Mouse (Mus musculus) myocyte (in vitro differentiated cells): ENCODE data around the gene Pimreg.

ENCODE experiments used
- CEBPB ChIP-seq: IDR thresholded peaks from 2 replicates; pipeline ENCODE4 v1.6.1; 2011; ENCODE audit warnings: mild to moderate bottlenecking, moderate library complexity; ENCODE audit not compliant: poor library complexity, insufficient read depth, severe bottlenecking
- E2F4 ChIP-seq: IDR thresholded peaks from one replicate; pipeline ENCODE4 v1.6.1; 2011; ENCODE audit warnings: mild to moderate bottlenecking, control low read depth, moderate library complexity; ENCODE audit not compliant: insufficient read depth
- MAX ChIP-seq: IDR thresholded peaks from one replicate; pipeline ENCODE4 v1.6.1; 2011; ENCODE audit warnings: low read depth, mild to moderate bottlenecking, control low read depth
- MYOG ChIP-seq, 3 experiments: IDR thresholded peaks; one replicate each; pipeline ENCODE4 v1.6.1; 2011; ENCODE audit warnings: control low read depth in 2 of 3, low read depth in 2 of 3, mild to moderate bottlenecking in 2 of 3; ENCODE audit not compliant: insufficient read length in 2 of 3, control insufficient read depth in 1 of 3, insufficient read depth in 1 of 3
- POLR2A ChIP-seq: IDR thresholded peaks from one replicate; pipeline ENCODE4 v1.6.1; 2011; ENCODE audit warnings: low read depth, mild to moderate bottlenecking, control low read depth, moderate library complexity; ENCODE audit not compliant: insufficient read length
- POLR2AphosphoS2 ChIP-seq: IDR thresholded peaks from one replicate; pipeline ENCODE4 v1.6.1; 2011; ENCODE audit warnings: low read depth, control low read depth; ENCODE audit not compliant: insufficient read length
- SRF ChIP-seq: IDR thresholded peaks from one replicate; pipeline ENCODE4 v1.6.1; 2011; ENCODE audit warnings: low read depth; ENCODE audit not compliant: control insufficient read depth, insufficient read length

DNA sequence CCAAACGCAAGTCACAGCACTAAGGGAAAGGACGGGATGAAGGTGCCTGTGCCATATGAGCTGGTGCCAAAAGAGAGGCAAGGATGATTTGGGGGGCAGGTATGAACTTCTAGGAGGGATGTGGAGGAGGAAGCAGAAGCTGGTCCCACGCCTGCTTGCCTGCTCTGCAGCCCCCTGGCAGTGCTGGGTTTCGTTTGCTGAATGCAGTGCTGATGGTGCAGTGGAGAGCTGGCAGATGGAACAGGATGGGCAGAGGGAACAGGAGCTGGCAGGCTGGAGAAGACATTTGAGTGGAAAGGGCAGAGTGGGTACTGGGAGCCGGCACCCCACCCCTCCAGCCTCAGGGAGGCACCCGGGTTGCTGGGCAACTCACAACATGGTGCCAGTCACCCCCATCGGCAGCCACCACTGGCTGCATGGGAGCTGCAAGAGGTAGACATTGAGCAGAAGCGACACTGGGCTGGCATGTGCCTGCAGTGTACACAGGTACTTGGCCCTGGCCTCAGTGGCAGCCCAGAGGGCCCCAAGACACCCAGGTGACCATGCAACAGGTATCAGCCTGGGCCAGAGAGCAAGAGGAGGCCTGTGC, 7.4 kb downstream of the Pimreg start:
- peak; percentile 51 for TF ChIP-seq POLR2A
- TF ChIP-seq POLR2AphosphoS2, result peak; percentile 90
- no peak for TF ChIP-seq MAX
- no peak for TF ChIP-seq CEBPB
- TF ChIP-seq MYOG (IDR thresholded peaks at IDR 0.05; ENCODE audit: control insufficient read depth in 1 of 3, insufficient read depth in 1 of 3, insufficient read length in 2 of 3, low read depth in 2 of 3), result no peak
- no peak for TF ChIP-seq SRF
- no peak for TF ChIP-seq E2F4
